Mouse (Mus musculus): ENCODE data around the gene Zfp334. TPM values are rescaled to one million over a fixed set of nuclear protein-coding genes. Genes with fewer than 3 reads are reported as not detected.

Zfp334 gene
- polyA plus RNA-seq, 1 experiment from 2014 or later, result 19.6 TPM

Other genes with a start within 250 kb of the Zfp334 start
- gene Cdh22, start 153.4 kb downstream of the Zfp334 start, polyA plus RNA-seq (2014; fragmentation: Nextera tagmentation; extraction: Ambion mirVana), result 4.6 and 5.6 TPM in 2 replicates
- gene Slc35c2, start 100.4 kb downstream of the Zfp334 start, polyA plus RNA-seq (2014; fragmentation: Nextera tagmentation; extraction: Ambion mirVana), result 45.8 and 51.0 TPM in 2 replicates
- 76.7 and 78.5 TPM in 2 replicates for gene Elmo2, start 61.8 kb downstream of the Zfp334 start, polyA plus RNA-seq (2014; fragmentation: Nextera tagmentation; extraction: Ambion mirVana)
- 7.0 and 7.6 TPM in 2 replicates for gene Zfp663, start 19.5 kb downstream of the Zfp334 start, polyA plus RNA-seq (2014; fragmentation: Nextera tagmentation; extraction: Ambion mirVana)
- gene Ocstamp, start 12.1 kb upstream of the Zfp334 start, polyA plus RNA-seq (2014; fragmentation: Nextera tagmentation; extraction: Ambion mirVana), result 0.06 TPM in 1 of 2 replicates, not detected in the other
- 0.14 and 0.17 TPM in 2 replicates for gene Slc13a3, start 85.0 kb upstream of the Zfp334 start, polyA plus RNA-seq (2014; fragmentation: Nextera tagmentation; extraction: Ambion mirVana)
- 51.3 and 53.5 TPM in 2 replicates for gene Trp53rka, start 105.1 kb upstream of the Zfp334 start, polyA plus RNA-seq (2014; fragmentation: Nextera tagmentation; extraction: Ambion mirVana)
- 2.3 and 3.2 TPM in 2 replicates for gene Slc2a10, start 115.5 kb upstream of the Zfp334 start, polyA plus RNA-seq (2014; fragmentation: Nextera tagmentation; extraction: Ambion mirVana)
- gene Eya2, start 206.8 kb upstream of the Zfp334 start, polyA plus RNA-seq (2014; fragmentation: Nextera tagmentation; extraction: Ambion mirVana), result 14.8 and 21.1 TPM in 2 replicates